Comparison of ENCODE assay signal across 9 mouse cellular contexts in the genomic region with DNA sequence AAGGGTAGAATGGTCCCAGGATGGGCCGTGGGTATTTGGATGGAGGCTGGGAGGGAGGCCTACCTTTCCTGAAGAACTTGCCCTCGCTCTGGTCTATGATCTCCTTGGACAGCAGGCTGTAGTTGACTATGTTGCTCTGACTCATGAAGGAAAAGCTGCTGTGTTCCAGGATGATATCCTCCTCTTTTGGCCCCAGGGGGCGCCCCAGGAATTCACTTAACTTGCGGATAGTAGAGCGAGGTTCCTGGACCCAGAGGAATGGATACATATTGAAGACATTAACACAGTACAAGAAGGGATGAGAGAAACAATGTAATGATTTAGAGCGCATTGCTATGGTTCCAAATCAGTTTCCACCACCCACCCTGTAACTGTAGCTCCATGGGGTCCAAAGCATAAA. TPM values are rescaled to one million over a fixed set of nuclear protein-coding genes. Genes with fewer than 3 reads are reported as not detected.
DNase-seq lines count a peak whose midpoint lies in the region; ATAC-seq lines count a peak whose summit lies in the region.
"Had no signal": no experiment of that assay in that cellular context is flagged by ENCODE, and none has a peak within 500 bp of the region (broad histone marks: within the 10 kb centered on the region; RNA-seq: fewer than 3 reads in every experiment).

No protein-coding gene starts in this region.

- peak; percentile 23 for DNase-seq in midbrain, embryonic 14.5 days
- peak; percentile 59 for DNase-seq in adrenal gland, postnatal 25 days
- DNase-seq in gastrocnemius, postnatal 25 days = peak; percentile 67
- DNase-seq in lung, postnatal 10 days = peak; percentile 73
- no peak for DNase-seq in layer of hippocampus, adult 11-12 months (ENCODE audit: low spot score)

- H3K4me1 ChIP-seq in midbrain, embryonic 14.5 days (ENCODE audit: control insufficient read depth, insufficient read depth, low read length) = no peaks in the 10 kb centered on the region
- H3K4me1 ChIP-seq in midbrain, embryonic 13.5 days (replicated peaks) = no peaks in the 10 kb centered on the region
- no peaks in the 10 kb centered on the region for H3K4me1 ChIP-seq in hindbrain, embryonic 12.5 days
- H3K4me1 ChIP-seq: midbrain, embryonic 12.5 days had no signal

- ATAC-seq in midbrain, embryonic 14.5 days (ENCODE audit: low FRiP score, low TSS enrichment) = no peak
- no peak for ATAC-seq in midbrain, embryonic 13.5 days
- ATAC-seq in inflammation-experienced regulatory T-cells, adult 6 months = no peak
- no peak for ATAC-seq in hindbrain, embryonic 12.5 days (ENCODE audit: low FRiP score)

- H3K4me2 ChIP-seq in midbrain, embryonic 14.5 days (ENCODE audit: low read length) = no peak overlapping the region
- no peak overlapping the region for H3K4me2 ChIP-seq in midbrain, embryonic 13.5 days (replicated peaks)
- H3K4me2 ChIP-seq in hindbrain, embryonic 12.5 days (replicated peaks) = no peak overlapping the region
- H3K4me2 ChIP-seq: midbrain, embryonic 12.5 days had no signal

- 63% methylated on average over 6 of the region's 6 CpGs for WGBS in midbrain, embryonic 14.5 days
- WGBS in midbrain, embryonic 13.5 days = 55% methylated on average over 6 of the region's 6 CpGs
- WGBS in hindbrain, embryonic 12.5 days = 58% methylated on average over 6 of the region's 6 CpGs

- no peak overlapping the region for H3K27ac ChIP-seq in midbrain, embryonic 14.5 days (replicated peaks; ENCODE audit: low read depth, low read length)
- no peak overlapping the region for H3K27ac ChIP-seq in midbrain, embryonic 13.5 days
- no peak overlapping the region for H3K27ac ChIP-seq in hindbrain, embryonic 12.5 days
- H3K27ac ChIP-seq: midbrain, embryonic 12.5 days had no signal

- no peaks in the 10 kb centered on the region for H3K27me3 ChIP-seq in midbrain, embryonic 14.5 days (ENCODE audit: control insufficient read depth, insufficient read depth, low read length)
- H3K27me3 ChIP-seq in midbrain, embryonic 13.5 days = no peaks in the 10 kb centered on the region
- H3K27me3 ChIP-seq in hindbrain, embryonic 12.5 days = no peaks in the 10 kb centered on the region
- H3K27me3 ChIP-seq: midbrain, embryonic 12.5 days had no signal

- H3K9ac ChIP-seq in midbrain, embryonic 14.5 days (replicated peaks; ENCODE audit: low read length) = no peak overlapping the region
- H3K9ac ChIP-seq in midbrain, embryonic 13.5 days (replicated peaks) = no peak overlapping the region
- no peak overlapping the region for H3K9ac ChIP-seq in hindbrain, embryonic 12.5 days
- H3K9ac ChIP-seq: midbrain, embryonic 12.5 days had no signal

- no peaks in the 10 kb centered on the region for H3K36me3 ChIP-seq in midbrain, embryonic 14.5 days (ENCODE audit: control insufficient read depth, insufficient read depth, low read length)
- no peaks in the 10 kb centered on the region for H3K36me3 ChIP-seq in midbrain, embryonic 13.5 days
- no peaks in the 10 kb centered on the region for H3K36me3 ChIP-seq in hindbrain, embryonic 12.5 days
- H3K36me3 ChIP-seq: midbrain, embryonic 12.5 days had no signal

- H3K9me3 ChIP-seq in midbrain, embryonic 14.5 days (ENCODE audit: control insufficient read depth, low read length) = no peaks in the 10 kb centered on the region
- no peaks in the 10 kb centered on the region for H3K9me3 ChIP-seq in midbrain, embryonic 13.5 days
- no peaks in the 10 kb centered on the region for H3K9me3 ChIP-seq in hindbrain, embryonic 12.5 days (replicated peaks)
- H3K9me3 ChIP-seq: midbrain, embryonic 12.5 days had no signal

- H3K4me3 ChIP-seq in midbrain, embryonic 14.5 days (replicated peaks; ENCODE audit: low read depth, low read length) = no peak overlapping the region
- H3K4me3 ChIP-seq in midbrain, embryonic 13.5 days (replicated peaks) = no peak overlapping the region
- H3K4me3 ChIP-seq in hindbrain, embryonic 12.5 days = no peak overlapping the region
- H3K4me3 ChIP-seq: midbrain, embryonic 12.5 days had no signal

RNA-seq across cellular contexts. Expression of a gene that starts 12.8 kb away (rescaled TPM):
- polyA plus RNA-seq in midbrain, embryonic 14.5 days (2014; fragmentation: Nextera tagmentation; extraction: Ambion mirVana) = 0.95 TPM in 1 of 2 replicates, not detected in the other
- polyA plus RNA-seq in midbrain, embryonic 13.5 days (2015; fragmentation: Nextera tagmentation; extraction: Ambion mirVana) = 0.77 and 1.0 TPM in 2 replicates
- total RNA-seq in adrenal gland, postnatal 25 days (2021) = 5.3 and 5.5 TPM in 2 replicates
- total RNA-seq in gastrocnemius, postnatal 25 days (2021) = 1 to 10 TPM; 1.4 to 1.8 TPM
- under 1 TPM in 1 of 3 experiments, not detected in 2; 0.20 TPM for polyA plus RNA-seq in inflammation-experienced regulatory T-cells, adult 6 months (2017; shearing (Covaris generic))
- polyA plus RNA-seq in hindbrain, embryonic 12.5 days (2016; fragmentation: Nextera tagmentation; extraction: Ambion mirVana) = 8.1 and 9.7 TPM in 2 replicates

RNA-seq across cellular contexts. Expression of a gene that starts 28.1 kb away (rescaled TPM):
- 1.8 and 3.7 TPM in 2 replicates for polyA plus RNA-seq in midbrain, embryonic 14.5 days (2014; fragmentation: Nextera tagmentation; extraction: Ambion mirVana)
- polyA plus RNA-seq in midbrain, embryonic 13.5 days (2015; fragmentation: Nextera tagmentation; extraction: Ambion mirVana) = 1.6 and 1.9 TPM in 2 replicates
- 4.6 and 6.4 TPM in 2 replicates for total RNA-seq in adrenal gland, postnatal 25 days (2021)
- under 1 TPM in 1 of 2 experiments, not detected in 1; 0.13 TPM for total RNA-seq in gastrocnemius, postnatal 25 days (2021)
- polyA plus RNA-seq in inflammation-experienced regulatory T-cells, adult 6 months (2017; shearing (Covaris generic)) = 10 to 100 TPM in 1 of 3 experiments, 1 to 10 TPM in 2; 1.2 to 13.6 (median 6.6) TPM
- 0.15 and 0.35 TPM in 2 replicates for polyA plus RNA-seq in hindbrain, embryonic 12.5 days (2016; fragmentation: Nextera tagmentation; extraction: Ambion mirVana)

RNA-seq across cellular contexts. Expression of a gene that starts 40.8 kb away (rescaled TPM):
- polyA plus RNA-seq in midbrain, embryonic 14.5 days (2014; fragmentation: Nextera tagmentation; extraction: Ambion mirVana) = not detected in 2 replicates
- polyA plus RNA-seq in midbrain, embryonic 13.5 days (2015; fragmentation: Nextera tagmentation; extraction: Ambion mirVana) = not detected in 2 replicates
- 30.1 and 32.6 TPM in 2 replicates for total RNA-seq in adrenal gland, postnatal 25 days (2021)
- total RNA-seq in gastrocnemius, postnatal 25 days (2021) = 10 to 100 TPM; 11.0 to 16.1 TPM
- not detected for polyA plus RNA-seq in inflammation-experienced regulatory T-cells, adult 6 months (2017; shearing (Covaris generic))
- polyA plus RNA-seq in hindbrain, embryonic 12.5 days (2016; fragmentation: Nextera tagmentation; extraction: Ambion mirVana) = 0.35 and 0.36 TPM in 2 replicates

RNA-seq across cellular contexts. Expression of a gene that starts 43.1 kb away (rescaled TPM):
- polyA plus RNA-seq in midbrain, embryonic 14.5 days (2014; fragmentation: Nextera tagmentation; extraction: Ambion mirVana) = 843 and 877 TPM in 2 replicates
- polyA plus RNA-seq in midbrain, embryonic 13.5 days (2015; fragmentation: Nextera tagmentation; extraction: Ambion mirVana) = 776 and 798 TPM in 2 replicates
- total RNA-seq in adrenal gland, postnatal 25 days (2021) = 560 and 633 TPM in 2 replicates
- total RNA-seq in gastrocnemius, postnatal 25 days (2021) = 100 to 1,000 TPM; 366 to 379 TPM
- polyA plus RNA-seq in inflammation-experienced regulatory T-cells, adult 6 months (2017; shearing (Covaris generic)) = 1,000 to 10,000 TPM; 1,514 to 2,679 (median 2,672) TPM
- 1,018 and 1,026 TPM in 2 replicates for polyA plus RNA-seq in hindbrain, embryonic 12.5 days (2016; fragmentation: Nextera tagmentation; extraction: Ambion mirVana)
